Mouse (Mus musculus) gastrocnemius, postnatal 25 days (tissue): ENCODE results near the gene Fam193b. TPM values are rescaled to one million over a fixed set of nuclear protein-coding genes. Genes with fewer than 3 reads are reported as not detected.

ENCODE experiments used
- DNase-seq: peaks from one replicate; pipeline ENCODE4 v3.0.0; 2022
- microRNA-seq, 2 experiments: library from miRNA; unstranded; fragments of <30 nt; microRNA quantifications; one replicate each; pipeline ENCODE4 v1.2.0; 2021; ENCODE audit warnings: borderline replicate concordance in 2 of 2
- total RNA-seq, 2 experiments: library from RNA; stranded (reverse); gene quantifications; 1 replicate in 1 of 2; 2 replicates in 1 of 2; pipeline ENCODE4 v1.2.3; 2021

Gene Fam193b
- total RNA-seq, 2 experiments from 2014 or later, result 11.4 to 11.7 TPM

- DNase-seq, result no peak
Measured at GRCm38 (mm10) chr13:55498906-55499305, 72.0 kb downstream of the Fam193b start.

GRCm38 (mm10) chr13:55496661-55497060 lies 74.3 kb downstream of the Fam193b start:
- DNase-seq, result no peak

DNA sequence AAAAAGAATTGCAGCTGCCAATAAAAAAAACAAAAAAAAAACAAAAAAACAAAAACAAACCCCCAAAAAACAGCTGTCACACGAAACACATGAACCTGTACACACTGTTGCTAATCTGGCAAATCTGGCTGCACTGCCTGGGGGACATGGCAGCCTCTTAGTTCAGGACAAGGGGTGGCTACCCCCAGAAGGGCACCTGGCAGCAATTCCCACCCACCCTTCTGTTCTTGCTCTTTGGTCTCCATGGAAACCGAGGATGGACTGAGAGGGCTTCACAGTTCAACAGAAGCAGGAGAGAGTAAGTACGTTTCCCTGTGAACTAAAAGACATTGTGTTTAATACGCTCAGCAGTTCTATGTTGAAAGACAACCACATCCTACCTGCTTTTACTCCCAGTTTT lies 75.2 kb downstream of the Fam193b start:
- no peak for DNase-seq

- peak; percentile 78 for DNase-seq
Measured at GRCm38 (mm10) chr13:55494883-55495621, 75.9 kb downstream of the Fam193b start.

- DNase-seq, result no peak
Measured at GRCm38 (mm10) chr13:55494257-55494656, 76.7 kb downstream of the Fam193b start.

Small RNAs within 50 kb of the gene (microRNA-seq; reads per million reads assigned to microRNA genes)
- gene Mir6945, result 2.2 to 5.0 reads per million in 2 experiments

Other genes with a start within 250 kb of the Fam193b start
- gene Rab24, start 249.2 kb downstream of the Fam193b start, total RNA-seq, result 10 to 100 TPM; 29.0 to 30.2 TPM
- gene Mxd3, start 241.3 kb downstream of the Fam193b start, total RNA-seq, result 1 to 10 TPM in 1 of 2 experiments, under 1 TPM in 1; 0.72 to 1.5 TPM
- gene Lman2, start 208.3 kb downstream of the Fam193b start, total RNA-seq, result 10 to 100 TPM; 35.1 to 35.7 TPM
- under 1 TPM; 0.15 to 0.35 TPM for gene Rgs14, start 201.4 kb downstream of the Fam193b start, total RNA-seq
- gene Slc34a1, start 172.9 kb downstream of the Fam193b start, total RNA-seq, result not detected
- gene Pfn3, start 155.9 kb downstream of the Fam193b start, total RNA-seq, result not detected
- gene F12, start 144.3 kb downstream of the Fam193b start, total RNA-seq, result not detected
- 10 to 100 TPM in 1 of 2 experiments, 1 to 10 TPM in 1; 9.3 to 10.2 TPM for gene Grk6, start 126.0 kb downstream of the Fam193b start, total RNA-seq
- gene Prr7, start 106.9 kb downstream of the Fam193b start, total RNA-seq, result under 1 TPM; 0.51 to 0.79 TPM
- 10 to 100 TPM; 10.3 to 16.1 TPM for gene Dbn1, start 83.0 kb downstream of the Fam193b start, total RNA-seq
- 100 to 1,000 TPM; 544 to 627 TPM for gene Pdlim7, start 57.4 kb downstream of the Fam193b start, total RNA-seq
- gene Dok3, start 41.8 kb downstream of the Fam193b start, total RNA-seq, result 1 to 10 TPM in 1 of 2 experiments, under 1 TPM in 1; 1.00 to 1.0 TPM
- 1 to 10 TPM; 8.1 to 9.0 TPM for gene Ddx41, start 34.5 kb downstream of the Fam193b start, total RNA-seq
- gene Tmed9, start 2.6 kb upstream of the Fam193b start, total RNA-seq, result 10 to 100 TPM; 70.8 to 73.1 TPM
- 1 to 10 TPM; 4.5 to 6.9 TPM for gene B4galt7, start 28.8 kb upstream of the Fam193b start, total RNA-seq
- gene Caml, start 51.9 kb upstream of the Fam193b start, total RNA-seq, result 1 to 10 TPM; 8.2 to 9.2 TPM
- 10 to 100 TPM; 17.1 to 18.5 TPM for gene Ddx46, start 63.9 kb upstream of the Fam193b start, total RNA-seq
- gene B230219D22Rik, start 122.0 kb upstream of the Fam193b start, total RNA-seq, result 10 to 100 TPM; 25.7 to 29.7 TPM
- gene Txndc15, start 143.5 kb upstream of the Fam193b start, total RNA-seq, result 10 to 100 TPM; 27.1 to 28.2 TPM
- 10 to 100 TPM; 20.2 to 22.0 TPM for gene Pcbd2, start 156.2 kb upstream of the Fam193b start, total RNA-seq
- not detected for gene Catsper3, start 213.4 kb upstream of the Fam193b start, total RNA-seq